Mouse (Mus musculus): ENCODE measurements around the gene Nedd9.

DNA sequence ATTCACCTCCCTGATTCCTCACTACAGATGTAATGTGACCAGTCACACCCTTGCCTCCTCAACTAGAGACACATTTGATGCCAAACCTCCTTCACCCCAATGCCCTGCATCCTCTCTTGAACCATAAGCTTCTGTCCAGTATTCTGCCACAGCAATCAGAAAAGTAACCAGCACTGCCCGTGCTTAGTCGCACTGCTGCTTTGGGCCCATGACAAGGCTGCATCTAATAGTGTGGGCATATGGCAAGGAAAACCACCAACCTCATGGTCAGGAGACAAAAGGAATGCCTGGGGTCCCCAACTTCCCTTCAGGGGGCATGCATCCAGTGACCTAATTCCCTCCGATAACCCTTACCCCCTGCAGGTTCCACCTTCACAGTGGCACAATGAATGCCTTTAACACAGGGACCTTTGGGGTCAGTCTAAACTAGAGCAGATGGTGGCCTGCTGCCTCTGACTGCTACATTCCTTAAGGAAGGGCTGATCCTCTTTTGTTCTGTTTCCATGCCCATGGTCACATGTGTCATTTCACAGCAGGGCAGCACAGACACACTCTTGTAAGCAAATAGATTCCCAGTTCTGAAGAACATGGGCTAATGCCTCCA, 4.7 kb downstream of the Nedd9 start:
- TF ChIP-seq POLR2A (IDR thresholded peaks at IDR 0.05; ENCODE audit: insufficient read depth, low read depth, low read length), result no peak
- TF ChIP-seq CTCF (IDR thresholded peaks at IDR 0.05; ENCODE audit: insufficient read depth, low read depth, low read length), result no peak

All from olfactory bulb, adult 2 months (tissue).